Mouse (Mus musculus): Measurements from ENCODE around the gene Mast1. TPM values are rescaled to one million over a fixed set of nuclear protein-coding genes. Genes with fewer than 3 reads are reported as not detected.

The Mast1 gene
- polyA plus RNA-seq, 1 experiment from 2014 or later: 0.48 TPM

DNA sequence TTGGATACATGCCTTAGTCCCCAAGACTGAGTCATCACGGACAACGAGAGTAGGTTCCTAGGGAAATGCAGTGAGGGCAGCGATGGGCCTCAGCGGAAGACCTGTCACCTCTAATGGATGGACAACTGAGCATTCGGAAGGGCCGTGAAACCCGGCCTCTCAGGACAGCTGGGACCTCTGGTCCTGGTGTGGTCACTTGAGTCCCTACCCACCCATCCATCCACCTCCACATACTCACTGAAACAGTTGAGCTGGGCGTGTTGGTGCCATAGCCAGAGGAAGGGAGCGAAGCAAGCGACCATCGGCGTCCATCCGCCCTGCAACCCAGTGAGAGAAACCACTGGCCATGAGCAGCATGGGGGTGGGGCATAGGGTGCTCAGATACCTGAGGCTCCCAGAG is 6.6 kb downstream of the Mast1 start:
- Histone ChIP-seq H3K9ac (no peak overlapping the region), H3K27me3 (peaks cover 69% of the 10 kb centered on the region), H3K36me3 (no peaks in the 10 kb centered on the region), H3K4me2 (no peak overlapping the region), H3K4me3 (replicated peaks) (no peak overlapping the region), H3K4me1 (peaks cover 19% of the 10 kb centered on the region), H3K9me3 (replicated peaks) (no peaks in the 10 kb centered on the region), H3K27ac (no peak overlapping the region)
- 82% methylated on average over 13 of the region's 13 CpGs for WGBS
- ATAC-seq (replicated peaks; ENCODE audit: low FRiP score): no peak

GRCm38 (mm10) chr8:84928456-84929306 is 8.5 kb downstream of the Mast1 start:
- Histone ChIP-seq H3K27ac (no peak overlapping the region), H3K4me1 (peaks cover 10% of the 10 kb centered on the region), H3K9me3 (replicated peaks) (no peaks in the 10 kb centered on the region), H3K9ac (no peak overlapping the region), H3K4me2 (peak overlapping the region; percentile 72), H3K4me3 (replicated peaks) (peak overlapping the region; percentile 38), H3K36me3 (no peaks in the 10 kb centered on the region), H3K27me3 (peaks cover 55% of the 10 kb centered on the region)
- peak; percentile 79 for ATAC-seq (replicated peaks; ENCODE audit: low FRiP score)
- WGBS: 3% methylated on average over 51 of the region's 52 CpGs

DNA sequence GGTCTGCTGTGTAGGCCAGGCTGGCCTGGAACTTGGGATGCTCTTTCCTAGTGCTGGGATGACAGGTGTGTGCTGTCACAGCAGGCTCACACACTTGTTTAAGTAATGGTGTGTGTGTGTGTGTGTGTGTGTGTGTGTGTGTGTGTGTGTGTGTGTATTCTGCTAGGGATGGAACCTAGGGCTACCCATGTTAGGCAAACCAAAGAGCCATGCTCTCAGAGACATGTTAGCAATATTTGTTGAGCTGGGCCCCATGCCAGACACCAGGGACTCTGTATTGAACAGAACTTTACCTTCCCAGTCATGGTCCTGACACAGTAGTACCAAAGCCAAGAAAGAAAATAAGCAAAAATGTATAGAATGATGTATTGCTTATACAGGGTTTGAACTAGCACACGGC is 9.6 kb downstream of the Mast1 start:
- H3K4me1 ChIP-seq: peaks cover 10% of the 10 kb centered on the region
- H3K9ac ChIP-seq: no peak overlapping the region
- H3K4me2 ChIP-seq: no peak overlapping the region
- H3K4me3 ChIP-seq (replicated peaks): no peak overlapping the region
- H3K27ac ChIP-seq: no peak overlapping the region
- peaks cover 55% of the 10 kb centered on the region for H3K27me3 ChIP-seq
- H3K9me3 ChIP-seq (replicated peaks): no peaks in the 10 kb centered on the region
- no peak for ATAC-seq (replicated peaks; ENCODE audit: low FRiP score)
- WGBS: 90% methylated on average over 1 of the region's 1 CpGs
- no peaks in the 10 kb centered on the region for H3K36me3 ChIP-seq

DNA sequence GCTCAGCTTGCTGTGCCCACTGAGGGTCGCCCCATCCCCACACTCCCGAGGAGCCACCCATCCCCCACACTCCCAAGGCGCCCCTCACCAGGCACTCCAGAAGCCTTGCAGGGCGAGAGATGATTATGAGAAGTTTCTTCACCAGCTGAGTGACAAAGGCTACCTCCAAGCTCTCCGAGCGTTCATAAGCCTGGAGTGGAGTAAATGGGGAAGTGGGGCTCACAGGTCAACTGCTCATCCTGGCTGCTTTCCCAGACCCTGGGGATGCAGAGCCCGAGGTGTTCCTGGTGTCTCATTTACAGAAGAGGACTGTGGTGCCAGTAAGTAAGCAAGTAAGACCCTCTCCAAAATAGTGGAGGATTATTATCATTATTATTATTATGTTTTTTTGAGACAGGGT is 11.6 kb downstream of the Mast1 start:
- Histone ChIP-seq H3K9me3 (replicated peaks) (no peaks in the 10 kb centered on the region), H3K9ac (no peak overlapping the region), H3K27me3 (peaks cover 37% of the 10 kb centered on the region), H3K4me2 (no peak overlapping the region), H3K4me3 (replicated peaks) (no peak overlapping the region), H3K4me1 (peaks cover 10% of the 10 kb centered on the region), H3K27ac (no peak overlapping the region), H3K36me3 (no peaks in the 10 kb centered on the region)
- WGBS: 68% methylated on average over 7 of the region's 7 CpGs
- ATAC-seq (replicated peaks; ENCODE audit: low FRiP score): no peak

DNA sequence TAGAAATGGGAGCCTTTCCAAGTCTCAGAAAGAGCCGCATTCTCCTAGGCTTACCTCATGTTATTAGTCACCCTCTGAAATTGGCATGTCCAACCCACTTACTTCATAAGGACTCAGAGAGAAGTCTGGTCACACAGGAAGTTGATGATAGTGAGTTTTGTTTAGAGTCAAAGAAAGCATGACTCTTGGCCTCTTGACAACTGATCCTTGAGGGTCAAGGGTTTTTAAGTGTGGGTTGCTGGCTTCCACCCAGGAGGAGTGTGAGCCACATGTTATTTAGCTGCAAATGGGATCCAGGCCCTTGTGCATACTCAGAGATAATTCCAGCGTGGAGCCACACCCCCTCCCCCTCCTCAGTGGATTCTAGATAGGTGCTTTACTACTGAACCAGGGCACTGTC is 15.6 kb downstream of the Mast1 start:
- H3K36me3 ChIP-seq: no peaks in the 10 kb centered on the region
- H3K9me3 ChIP-seq (replicated peaks): no peaks in the 10 kb centered on the region
- peaks cover 46% of the 10 kb centered on the region for H3K27me3 ChIP-seq
- H3K4me3 ChIP-seq (replicated peaks): no peak overlapping the region
- 83% methylated on average over 2 of the region's 2 CpGs for WGBS
- H3K9ac ChIP-seq: no peak overlapping the region
- H3K4me2 ChIP-seq: no peak overlapping the region
- no peak overlapping the region for H3K27ac ChIP-seq
- H3K4me1 ChIP-seq: 0 out of 2 replicates have a peak, but pooled peaks cover 4% of the 10 kb centered on the region
- ATAC-seq (replicated peaks; ENCODE audit: low FRiP score): no peak

- no peaks in the 10 kb centered on the region for H3K36me3 ChIP-seq
- H3K27ac ChIP-seq: no peak overlapping the region
- ATAC-seq (replicated peaks; ENCODE audit: low FRiP score): no peak
- H3K4me3 ChIP-seq (replicated peaks): no peak overlapping the region
- H3K4me1 ChIP-seq: 0 out of 2 replicates have a peak, but pooled peaks cover 4% of the 10 kb centered on the region
- H3K4me2 ChIP-seq: no peak overlapping the region
- H3K27me3 ChIP-seq: peaks cover 52% of the 10 kb centered on the region
- 89% methylated on average over 15 of the region's 15 CpGs for WGBS
- H3K9me3 ChIP-seq (replicated peaks): no peaks in the 10 kb centered on the region; the same call in 1 of the 2 replicates
- H3K9ac ChIP-seq: no peak overlapping the region
Measured at GRCm38 (mm10) chr8:84918646-84919045, 18.5 kb downstream of the Mast1 start.

- Histone ChIP-seq H3K9me3 (replicated peaks) (no peaks in the 10 kb centered on the region; the same call in 1 of the 2 replicates), H3K27ac (no peak overlapping the region), H3K4me1 (peaks cover 12% of the 10 kb centered on the region), H3K4me3 (replicated peaks) (no peak overlapping the region), H3K27me3 (peaks cover 53% of the 10 kb centered on the region), H3K36me3 (no peaks in the 10 kb centered on the region), H3K4me2 (no peak overlapping the region), H3K9ac (no peak overlapping the region)
- 20% methylated on average over 20 of the region's 20 CpGs for WGBS
- ATAC-seq (replicated peaks; ENCODE audit: low FRiP score): no peak
Measured at GRCm38 (mm10) chr8:84917781-84918180, 19.4 kb downstream of the Mast1 start.

DNA sequence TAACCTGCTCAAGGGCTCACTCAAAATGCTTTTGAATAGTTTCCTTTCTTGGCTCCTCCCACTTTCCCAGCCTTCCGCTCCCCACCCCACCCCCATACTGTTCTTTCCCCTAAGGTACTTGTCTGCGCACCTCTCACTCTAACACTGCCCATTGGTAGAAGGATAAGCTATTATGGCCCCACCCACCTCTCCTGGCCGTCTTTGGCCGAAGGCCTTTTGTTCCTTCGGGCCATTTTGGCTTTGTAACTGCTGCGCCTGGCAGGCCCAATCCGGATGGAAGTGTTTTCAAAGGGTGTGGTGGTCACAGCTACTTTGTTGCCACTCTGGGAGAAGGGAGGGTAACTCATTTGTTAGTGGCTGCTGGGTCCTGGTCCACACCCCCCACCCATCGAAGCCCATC is 21.9 kb downstream of the Mast1 start:
- ATAC-seq (replicated peaks; ENCODE audit: low FRiP score): no peak
- Histone ChIP-seq H3K4me3 (replicated peaks) (no peak overlapping the region), H3K27ac (no peak overlapping the region)

GRCm38 (mm10) chr8:84913960-84914359 is 23.2 kb downstream of the Mast1 start:
- H3K27me3 ChIP-seq: peaks cover 77% of the 10 kb centered on the region
- H3K4me3 ChIP-seq (replicated peaks): peak overlapping the region; percentile 49

More for the DNA sequence above, 21.9 kb downstream of the Mast1 start:
- Histone ChIP-seq H3K4me1 (peaks cover 20% of the 10 kb centered on the region), H3K9me3 (replicated peaks) (no peaks in the 10 kb centered on the region; the same call in 1 of the 2 replicates), H3K36me3 (no peaks in the 10 kb centered on the region), H3K9ac (no peak overlapping the region), H3K4me2 (no peak overlapping the region), H3K27me3 (peaks cover 76% of the 10 kb centered on the region)
- 83% methylated on average over 8 of the region's 8 CpGs for WGBS

GRCm38 (mm10) chr8:84913502-84913900 is 23.7 kb downstream of the Mast1 start:
- Histone ChIP-seq H3K9me3 (replicated peaks) (no peaks in the 10 kb centered on the region; the same call in 1 of the 2 replicates), H3K27ac (no peak overlapping the region), H3K4me3 (replicated peaks) (peak overlapping the region; percentile 49), H3K4me1 (peaks cover 28% of the 10 kb centered on the region), H3K36me3 (no peaks in the 10 kb centered on the region), H3K4me2 (peak overlapping the region; percentile 87), H3K27me3 (peaks cover 76% of the 10 kb centered on the region), H3K9ac (peak overlapping the region; percentile 37)
- ATAC-seq (replicated peaks; ENCODE audit: low FRiP score): no peak
- WGBS: 13% methylated on average over 9 of the region's 9 CpGs

More at GRCm38 (mm10) chr8:84913960-84914359, 23.2 kb downstream of the Mast1 start:
- Histone ChIP-seq H3K4me1 (peaks cover 25% of the 10 kb centered on the region), H3K36me3 (no peaks in the 10 kb centered on the region), H3K4me2 (peak overlapping the region; percentile 87), H3K27ac (no peak overlapping the region), H3K9ac (no peak overlapping the region), H3K9me3 (replicated peaks) (no peaks in the 10 kb centered on the region; the same call in 1 of the 2 replicates)
- ATAC-seq (replicated peaks; ENCODE audit: low FRiP score): no peak
- WGBS: 24% methylated on average over 4 of the region's 4 CpGs

DNA sequence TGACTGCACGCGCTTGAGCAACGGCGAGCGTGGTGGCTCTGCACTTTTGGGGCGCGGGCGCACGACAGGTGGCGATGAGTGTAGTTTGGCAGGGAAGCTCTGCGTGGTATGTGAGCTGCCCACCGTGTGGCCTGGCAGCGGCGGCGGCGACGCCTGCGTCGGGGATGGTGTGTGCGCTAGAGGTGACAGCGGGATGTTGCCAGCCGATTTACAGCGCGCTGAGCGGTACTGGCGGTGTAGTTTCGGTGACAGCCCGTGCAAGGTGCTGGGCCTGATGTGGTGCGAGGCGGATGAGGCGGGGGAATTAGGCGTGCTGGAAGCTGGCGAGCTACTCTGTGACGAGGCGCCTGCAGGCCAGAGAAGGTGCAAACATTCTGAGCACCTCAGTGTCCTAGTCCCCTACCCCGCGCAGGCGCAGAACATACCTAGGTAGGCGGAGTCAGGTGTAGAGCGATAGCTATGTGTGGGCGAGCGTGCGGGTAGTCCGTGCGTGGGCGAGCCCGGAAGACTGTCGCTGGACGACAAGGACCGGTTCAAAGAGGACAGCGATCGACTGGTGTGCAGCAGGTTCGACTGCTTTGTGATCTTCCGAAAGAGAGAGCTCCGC is 24.2 kb downstream of the Mast1 start:
- no peak overlapping the region for H3K27ac ChIP-seq
- H3K9ac ChIP-seq: peak overlapping the region; percentile 37
- H3K9me3 ChIP-seq (replicated peaks): no peaks in the 10 kb centered on the region; the same call in 1 of the 2 replicates
- no peaks in the 10 kb centered on the region for H3K36me3 ChIP-seq
- WGBS: 1% methylated on average over 55 of the region's 55 CpGs
- peak; percentile 52; the same call in 1 of the 2 replicates for ATAC-seq (replicated peaks; ENCODE audit: low FRiP score)
- H3K4me3 ChIP-seq (replicated peaks): peak overlapping the region; percentile 49
- peak overlapping the region; percentile 87 for H3K4me2 ChIP-seq
- H3K27me3 ChIP-seq: peaks cover 71% of the 10 kb centered on the region
- peaks cover 30% of the 10 kb centered on the region for H3K4me1 ChIP-seq

GRCm38 (mm10) chr8:84912391-84912790 is 24.8 kb downstream of the Mast1 start:
- Histone ChIP-seq H3K36me3 (no peaks in the 10 kb centered on the region), H3K4me3 (replicated peaks) (peak overlapping the region; percentile 49), H3K4me1 (peaks cover 27% of the 10 kb centered on the region), H3K9ac (no peak overlapping the region), H3K4me2 (peak overlapping the region; percentile 87), H3K9me3 (replicated peaks) (no peaks in the 10 kb centered on the region; the same call in 1 of the 2 replicates), H3K27ac (no peak overlapping the region), H3K27me3 (peaks cover 64% of the 10 kb centered on the region)
- ATAC-seq (replicated peaks; ENCODE audit: low FRiP score): no peak
- WGBS: 15% methylated on average over 27 of the region's 27 CpGs
